Mouse (Mus musculus): ENCODE data around the gene Sln.

The Sln gene

GRCm38 (mm10) chr9:53849864-53850263, at the start of gene Sln:
Sln (plus strand) TSS chr9:53850164.
- no peaks in the 10 kb centered on the region for H3K27me3 ChIP-seq (ENCODE audit: control insufficient read depth, insufficient read depth, low read length, poor library complexity, severe bottlenecking)
- no peak for DNase-seq (ENCODE audit: low read depth, low spot score)
- no peaks in the 10 kb centered on the region for H3K36me3 ChIP-seq (ENCODE audit: control insufficient read depth, insufficient read depth, low read length, poor library complexity, severe bottlenecking)

- Histone ChIP-seq H3K36me3 (ENCODE audit: control insufficient read depth, insufficient read depth, low read length, poor library complexity, severe bottlenecking) (no peaks in the 10 kb centered on the region), H3K27me3 (ENCODE audit: control insufficient read depth, insufficient read depth, low read length, poor library complexity, severe bottlenecking) (no peaks in the 10 kb centered on the region)
- no peak for DNase-seq (ENCODE audit: low read depth, low spot score)
Observed at GRCm38 (mm10) chr9:53802921-53803320, 47.0 kb upstream of the Sln start.

- no peaks in the 10 kb centered on the region for H3K36me3 ChIP-seq (ENCODE audit: control insufficient read depth, insufficient read depth, low read length, poor library complexity, severe bottlenecking)
- DNase-seq (ENCODE audit: low read depth, low spot score): no peak
Observed at GRCm38 (mm10) chr9:53806496-53807086, 43.4 kb upstream of the Sln start.

GRCm38 (mm10) chr9:53813418-53813817, 36.5 kb upstream of the Sln start:
- H3K36me3 ChIP-seq (ENCODE audit: control insufficient read depth, insufficient read depth, low read length, poor library complexity, severe bottlenecking): no peaks in the 10 kb centered on the region
- no peaks in the 10 kb centered on the region for H3K27me3 ChIP-seq (ENCODE audit: control insufficient read depth, insufficient read depth, low read length, poor library complexity, severe bottlenecking)
- no peak for DNase-seq (ENCODE audit: low read depth, low spot score)

More at GRCm38 (mm10) chr9:53806496-53807086, 43.4 kb upstream of the Sln start:
- no peaks in the 10 kb centered on the region for H3K27me3 ChIP-seq (ENCODE audit: control insufficient read depth, insufficient read depth, low read length, poor library complexity, severe bottlenecking)

- no peaks in the 10 kb centered on the region for H3K36me3 ChIP-seq (ENCODE audit: control insufficient read depth, insufficient read depth, low read length, poor library complexity, severe bottlenecking)
Observed at GRCm38 (mm10) chr9:53818760-53819159, 31.2 kb upstream of the Sln start.

GRCm38 (mm10) chr9:53825318-53825717, 24.6 kb upstream of the Sln start:
- no peaks in the 10 kb centered on the region for H3K36me3 ChIP-seq (ENCODE audit: control insufficient read depth, insufficient read depth, low read length, poor library complexity, severe bottlenecking)
- DNase-seq (ENCODE audit: low read depth, low spot score): peak; percentile 46
- no peaks in the 10 kb centered on the region for H3K27me3 ChIP-seq (ENCODE audit: control insufficient read depth, insufficient read depth, low read length, poor library complexity, severe bottlenecking)

More at GRCm38 (mm10) chr9:53818760-53819159, 31.2 kb upstream of the Sln start:
- no peaks in the 10 kb centered on the region for H3K27me3 ChIP-seq (ENCODE audit: control insufficient read depth, insufficient read depth, low read length, poor library complexity, severe bottlenecking)
- DNase-seq (ENCODE audit: low read depth, low spot score): peak; percentile 65

- Histone ChIP-seq H3K36me3 (ENCODE audit: control insufficient read depth, insufficient read depth, low read length, poor library complexity, severe bottlenecking) (no peaks in the 10 kb centered on the region), H3K27me3 (ENCODE audit: control insufficient read depth, insufficient read depth, low read length, poor library complexity, severe bottlenecking) (no peaks in the 10 kb centered on the region)
- DNase-seq (ENCODE audit: low read depth, low spot score): peak; percentile 58
Observed at GRCm38 (mm10) chr9:53829081-53829865, 20.7 kb upstream of the Sln start.

- Histone ChIP-seq H3K27me3 (ENCODE audit: control insufficient read depth, insufficient read depth, low read length, poor library complexity, severe bottlenecking) (no peaks in the 10 kb centered on the region; the same call in 1 of the 2 replicates), H3K36me3 (ENCODE audit: control insufficient read depth, insufficient read depth, low read length, poor library complexity, severe bottlenecking) (no peaks in the 10 kb centered on the region)
- no peak for DNase-seq (ENCODE audit: low read depth, low spot score)
Observed at GRCm38 (mm10) chr9:53829866-53830209, 20.1 kb upstream of the Sln start.

GRCm38 (mm10) chr9:53835039-53835438, 14.9 kb upstream of the Sln start:
- no peaks in the 10 kb centered on the region for H3K36me3 ChIP-seq (ENCODE audit: control insufficient read depth, insufficient read depth, low read length, poor library complexity, severe bottlenecking)
- no peaks in the 10 kb centered on the region; the same call in 1 of the 2 replicates for H3K27me3 ChIP-seq (ENCODE audit: control insufficient read depth, insufficient read depth, low read length, poor library complexity, severe bottlenecking)
- DNase-seq (ENCODE audit: low read depth, low spot score): no peak

GRCm38 (mm10) chr9:53835976-53836375, 14.0 kb upstream of the Sln start:
- Histone ChIP-seq H3K27me3 (ENCODE audit: control insufficient read depth, insufficient read depth, low read length, poor library complexity, severe bottlenecking) (no peaks in the 10 kb centered on the region; the same call in 1 of the 2 replicates), H3K36me3 (ENCODE audit: control insufficient read depth, insufficient read depth, low read length, poor library complexity, severe bottlenecking) (no peaks in the 10 kb centered on the region)
- no peak for DNase-seq (ENCODE audit: low read depth, low spot score)

GRCm38 (mm10) chr9:53838816-53839215, 11.1 kb upstream of the Sln start:
- H3K27me3 ChIP-seq (ENCODE audit: control insufficient read depth, insufficient read depth, low read length, poor library complexity, severe bottlenecking): no peaks in the 10 kb centered on the region; the same call in 1 of the 2 replicates
- H3K36me3 ChIP-seq (ENCODE audit: control insufficient read depth, insufficient read depth, low read length, poor library complexity, severe bottlenecking): no peaks in the 10 kb centered on the region
- no peak for DNase-seq (ENCODE audit: low read depth, low spot score)

GRCm38 (mm10) chr9:53848548-53848947, 1.4 kb upstream of the Sln start:
- Histone ChIP-seq H3K36me3 (ENCODE audit: control insufficient read depth, insufficient read depth, low read length, poor library complexity, severe bottlenecking) (no peaks in the 10 kb centered on the region), H3K27me3 (ENCODE audit: control insufficient read depth, insufficient read depth, low read length, poor library complexity, severe bottlenecking) (no peaks in the 10 kb centered on the region)
- no peak for DNase-seq (ENCODE audit: low read depth, low spot score)

GRCm38 (mm10) chr9:53852158-53852557, 2.2 kb downstream of the Sln start:
- Histone ChIP-seq H3K27me3 (ENCODE audit: control insufficient read depth, insufficient read depth, low read length, poor library complexity, severe bottlenecking) (no peaks in the 10 kb centered on the region), H3K36me3 (ENCODE audit: control insufficient read depth, insufficient read depth, low read length, poor library complexity, severe bottlenecking) (no peaks in the 10 kb centered on the region)
- no peak for DNase-seq (ENCODE audit: low read depth, low spot score)

- H3K36me3 ChIP-seq (ENCODE audit: control insufficient read depth, insufficient read depth, low read length, poor library complexity, severe bottlenecking): no peaks in the 10 kb centered on the region
- DNase-seq (ENCODE audit: low read depth, low spot score): no peak
- no peaks in the 10 kb centered on the region for H3K27me3 ChIP-seq (ENCODE audit: control insufficient read depth, insufficient read depth, low read length, poor library complexity, severe bottlenecking)
Observed at GRCm38 (mm10) chr9:53853672-53854071, 3.7 kb downstream of the Sln start.

- no peak for DNase-seq (ENCODE audit: low read depth, low spot score)
- Histone ChIP-seq H3K36me3 (ENCODE audit: control insufficient read depth, insufficient read depth, low read length, poor library complexity, severe bottlenecking) (no peaks in the 10 kb centered on the region), H3K27me3 (ENCODE audit: control insufficient read depth, insufficient read depth, low read length, poor library complexity, severe bottlenecking) (no peaks in the 10 kb centered on the region)
Observed at GRCm38 (mm10) chr9:53854525-53854924, 4.6 kb downstream of the Sln start.
